Mouse (Mus musculus): Measurements from ENCODE around the gene Jakmip3. TPM values are rescaled to one million over a fixed set of nuclear protein-coding genes. Genes with fewer than 3 reads are reported as not detected.

Gene Jakmip3
- polyA plus RNA-seq, 2 experiments: 0.01 TPM; not detected in 1

- TF ChIP-seq EP300 (IDR thresholded peaks at IDR 0.05; ENCODE audit: low read depth) (no peak), CTCF (IDR thresholded peaks at IDR 0.05; ENCODE audit: low read depth) (no peak)
- ATAC-seq (ENCODE audit: insufficient read depth): no peak
- WGBS (ENCODE audit: insufficient replicate concordance): 41% methylated on average over 3 of the region's 3 CpGs
- no peak overlapping the region for H3K4me3 ChIP-seq (ENCODE audit: insufficient read depth in 1 of 2, low read depth in 2 of 2, low read length in 2 of 2)
- H3K4me1 ChIP-seq (replicated peaks; ENCODE audit: control insufficient read depth in 2 of 2, insufficient read depth in 2 of 2, low read length in 1 of 2): no peaks in the 10 kb centered on the region
- no peak for DNase-seq (ENCODE audit: low read depth in 3 of 3, low spot score in 3 of 3)
- no peak overlapping the region for H3K9ac ChIP-seq (replicated peaks)
- H3K9me3 ChIP-seq (ENCODE audit: control insufficient read depth, low read length): no peaks in the 10 kb centered on the region
- no peaks in the 10 kb centered on the region for H3K36me3 ChIP-seq (replicated peaks; ENCODE audit: control insufficient read depth, insufficient read depth, low read depth)
- H3K27ac ChIP-seq: no peak overlapping the region
- peaks cover 19% of the 10 kb centered on the region for H3K27me3 ChIP-seq (ENCODE audit: control insufficient read depth, insufficient read depth, low read length)
- H3K4me2 ChIP-seq (ENCODE audit: low read depth): no peak overlapping the region
Observed at GRCm38 (mm10) chr7:138945668-138946067, 5.1 kb downstream of the Jakmip3 start.

GRCm38 (mm10) chr7:138947741-138948140, 7.2 kb downstream of the Jakmip3 start:
- Histone ChIP-seq H3K27ac (no peak overlapping the region), H3K9me3 (ENCODE audit: control insufficient read depth, low read length) (no peaks in the 10 kb centered on the region), H3K4me2 (ENCODE audit: low read depth) (no peak overlapping the region), H3K36me3 (replicated peaks; ENCODE audit: control insufficient read depth, insufficient read depth, low read depth) (no peaks in the 10 kb centered on the region), H3K4me1 (replicated peaks; ENCODE audit: control insufficient read depth in 2 of 2, insufficient read depth in 2 of 2, low read length in 1 of 2) (no peaks in the 10 kb centered on the region), H3K9ac (replicated peaks) (no peak overlapping the region), H3K4me3 (ENCODE audit: insufficient read depth in 1 of 2, low read depth in 2 of 2, low read length in 2 of 2) (no peak overlapping the region), H3K27me3 (ENCODE audit: control insufficient read depth, insufficient read depth, low read length) (no peaks in the 10 kb centered on the region)
- WGBS (ENCODE audit: insufficient replicate concordance): 63% methylated on average over 8 of the region's 8 CpGs
- DNase-seq (ENCODE audit: low read depth in 3 of 3, low spot score in 3 of 3) (no peak), ATAC-seq (ENCODE audit: insufficient read depth) (no peak)
- TF ChIP-seq EP300 (IDR thresholded peaks at IDR 0.05; ENCODE audit: low read depth) (no peak), CTCF (IDR thresholded peaks at IDR 0.05; ENCODE audit: low read depth) (no peak)

DNA sequence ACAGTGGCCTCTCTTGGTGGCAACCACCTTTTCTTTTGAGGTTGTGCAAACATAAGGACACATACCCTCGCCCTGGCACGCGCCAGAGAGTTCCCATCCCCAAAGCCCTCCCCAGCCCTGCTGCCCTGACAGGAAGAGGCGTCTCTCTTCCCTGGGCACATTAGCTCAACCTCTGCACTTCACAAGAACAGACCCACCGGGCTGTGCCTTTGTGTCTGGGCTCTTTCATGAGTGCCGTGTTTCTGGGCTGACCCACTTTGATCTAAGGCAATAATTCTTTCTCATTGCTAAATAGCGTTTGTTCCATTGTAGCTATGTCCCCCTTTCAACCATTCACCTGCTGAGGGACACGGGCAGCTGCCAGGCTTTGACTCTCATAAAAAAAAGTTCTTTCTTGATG, 7.8 kb downstream of the Jakmip3 start:
- no peak for ATAC-seq (ENCODE audit: insufficient read depth)
- WGBS (ENCODE audit: insufficient replicate concordance): 37% methylated on average over 8 of the region's 8 CpGs
- no peaks in the 10 kb centered on the region for H3K27me3 ChIP-seq (ENCODE audit: control insufficient read depth, insufficient read depth, low read length)
- no peak overlapping the region for H3K9ac ChIP-seq (replicated peaks)
- no peak overlapping the region for H3K4me3 ChIP-seq (ENCODE audit: insufficient read depth in 1 of 2, low read depth in 2 of 2, low read length in 2 of 2)
- no peaks in the 10 kb centered on the region for H3K36me3 ChIP-seq (replicated peaks; ENCODE audit: control insufficient read depth, insufficient read depth, low read depth)
- DNase-seq (ENCODE audit: low read depth in 3 of 3, low spot score in 3 of 3): no peak
- H3K4me2 ChIP-seq (ENCODE audit: low read depth): no peak overlapping the region
- TF ChIP-seq CTCF (IDR thresholded peaks at IDR 0.05; ENCODE audit: low read depth): no peak
- no peak for TF ChIP-seq EP300 (IDR thresholded peaks at IDR 0.05; ENCODE audit: low read depth)
- no peaks in the 10 kb centered on the region for H3K9me3 ChIP-seq (ENCODE audit: control insufficient read depth, low read length)
- no peak overlapping the region for H3K27ac ChIP-seq
- no peaks in the 10 kb centered on the region for H3K4me1 ChIP-seq (replicated peaks; ENCODE audit: control insufficient read depth in 2 of 2, insufficient read depth in 2 of 2, low read length in 1 of 2)

- ATAC-seq (ENCODE audit: insufficient read depth) (no peak), DNase-seq (ENCODE audit: low read depth in 3 of 3, low spot score in 3 of 3) (no peak)
- Histone ChIP-seq H3K27me3 (ENCODE audit: control insufficient read depth, insufficient read depth, low read length) (no peaks in the 10 kb centered on the region), H3K4me3 (ENCODE audit: insufficient read depth in 1 of 2, low read depth in 2 of 2, low read length in 2 of 2) (no peak overlapping the region), H3K4me1 (replicated peaks; ENCODE audit: control insufficient read depth in 2 of 2, insufficient read depth in 2 of 2, low read length in 1 of 2) (no peaks in the 10 kb centered on the region), H3K27ac (no peak overlapping the region), H3K4me2 (ENCODE audit: low read depth) (no peak overlapping the region), H3K36me3 (replicated peaks; ENCODE audit: control insufficient read depth, insufficient read depth, low read depth) (no peaks in the 10 kb centered on the region), H3K9me3 (ENCODE audit: control insufficient read depth, low read length) (no peaks in the 10 kb centered on the region), H3K9ac (replicated peaks) (no peak overlapping the region)
- WGBS (ENCODE audit: insufficient replicate concordance): 58% methylated on average over 7 of the region's 7 CpGs
- TF ChIP-seq EP300 (IDR thresholded peaks at IDR 0.05; ENCODE audit: low read depth): no peak
- no peak for TF ChIP-seq CTCF (IDR thresholded peaks at IDR 0.05; ENCODE audit: low read depth)
Observed at GRCm38 (mm10) chr7:138955787-138956186, 15.3 kb downstream of the Jakmip3 start.

DNA sequence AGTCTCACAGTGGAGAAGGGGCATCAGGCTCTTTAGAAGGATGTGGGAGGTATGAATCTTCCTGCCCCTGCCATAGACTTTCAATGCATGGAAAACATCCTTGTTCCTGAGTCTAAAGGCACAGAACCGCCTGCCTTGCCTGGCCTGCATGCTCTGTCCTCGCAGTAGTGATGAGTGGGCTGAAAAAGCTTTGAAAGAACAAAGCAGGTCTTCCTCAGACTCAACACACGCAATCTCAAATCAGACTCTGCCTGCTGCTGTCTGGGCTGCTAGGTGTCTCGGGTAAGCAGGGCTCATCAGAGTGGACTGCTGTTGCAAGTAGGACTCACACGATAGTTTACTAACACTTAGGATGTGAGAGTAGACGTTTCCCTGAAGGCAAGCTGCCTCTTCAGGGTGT, 16.6 kb downstream of the Jakmip3 start:
- H3K4me2 ChIP-seq (ENCODE audit: low read depth): no peak overlapping the region
- no peak for DNase-seq (ENCODE audit: low read depth in 3 of 3, low spot score in 3 of 3)
- H3K9me3 ChIP-seq (ENCODE audit: control insufficient read depth, low read length): no peaks in the 10 kb centered on the region
- ATAC-seq (ENCODE audit: insufficient read depth): no peak
- no peak overlapping the region for H3K4me3 ChIP-seq (ENCODE audit: insufficient read depth in 1 of 2, low read depth in 2 of 2, low read length in 2 of 2)
- no peak overlapping the region for H3K27ac ChIP-seq
- H3K27me3 ChIP-seq (ENCODE audit: control insufficient read depth, insufficient read depth, low read length): no peaks in the 10 kb centered on the region
- H3K4me1 ChIP-seq (replicated peaks; ENCODE audit: control insufficient read depth in 2 of 2, insufficient read depth in 2 of 2, low read length in 1 of 2): no peaks in the 10 kb centered on the region
- no peak for TF ChIP-seq EP300 (IDR thresholded peaks at IDR 0.05; ENCODE audit: low read depth)
- TF ChIP-seq CTCF (IDR thresholded peaks at IDR 0.05; ENCODE audit: low read depth): no peak
- no peak overlapping the region for H3K9ac ChIP-seq (replicated peaks)
- H3K36me3 ChIP-seq (replicated peaks; ENCODE audit: control insufficient read depth, insufficient read depth, low read depth): no peaks in the 10 kb centered on the region
- WGBS (ENCODE audit: insufficient replicate concordance): 44% methylated on average over 6 of the region's 6 CpGs

Measured in liver, embryonic 14.5 days (tissue).